Mouse (Mus musculus): ENCODE measurements around the gene Gm7358.
"Not testable (repeated sequence)": the region's sequence is repeated elsewhere in the genome, so short reads cannot be mapped to it uniquely, and the experiment has no call there.

The Gm7358 gene

DNA sequence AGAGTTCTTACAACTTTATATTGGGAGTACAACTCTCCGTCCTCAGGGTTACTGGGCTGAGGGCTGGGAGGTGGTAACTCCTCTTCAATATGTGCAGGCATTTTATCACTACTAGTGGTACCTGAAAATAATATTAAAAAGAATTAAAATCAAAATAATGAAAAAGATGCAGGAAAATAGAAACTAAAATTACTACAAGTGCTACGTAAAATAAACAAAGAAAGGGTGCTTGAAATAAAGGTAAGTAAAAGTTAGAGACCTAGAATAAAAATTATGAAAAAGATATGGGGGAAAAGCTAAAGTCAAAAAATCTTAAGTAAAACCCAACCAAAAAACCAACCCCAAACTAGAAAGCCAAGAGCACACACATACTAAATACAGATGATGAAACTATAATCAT, at the start of gene Gm7358:
Gene Gm7358, minus strand, starts transcription at position 101 of the 400 bp plus-strand sequence.
- not testable (repeated sequence) for DNase-seq (ENCODE audit: low spot score)

DNA sequence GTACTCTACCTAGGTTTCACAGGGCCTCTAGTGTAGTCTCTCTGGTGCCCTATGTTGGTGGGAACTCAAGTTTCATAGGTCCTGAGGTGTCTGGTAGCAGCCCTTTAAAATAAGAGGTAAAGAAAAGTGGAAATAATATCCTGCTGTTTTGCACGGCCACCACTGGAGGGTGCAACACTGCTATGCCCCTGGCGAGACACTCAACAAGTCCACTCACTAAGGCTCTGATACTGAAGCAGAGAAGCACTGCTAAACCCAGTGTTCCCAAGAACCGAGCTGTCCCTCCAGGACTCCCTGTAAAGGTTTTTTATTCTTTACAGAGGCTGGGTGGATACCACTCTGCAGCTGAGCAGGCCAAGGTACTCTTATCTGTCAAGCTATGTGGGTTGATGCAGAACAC, 43.7 kb upstream of the Gm7358 start:
- DNase-seq (ENCODE audit: low spot score) = not testable (repeated sequence)

DNA sequence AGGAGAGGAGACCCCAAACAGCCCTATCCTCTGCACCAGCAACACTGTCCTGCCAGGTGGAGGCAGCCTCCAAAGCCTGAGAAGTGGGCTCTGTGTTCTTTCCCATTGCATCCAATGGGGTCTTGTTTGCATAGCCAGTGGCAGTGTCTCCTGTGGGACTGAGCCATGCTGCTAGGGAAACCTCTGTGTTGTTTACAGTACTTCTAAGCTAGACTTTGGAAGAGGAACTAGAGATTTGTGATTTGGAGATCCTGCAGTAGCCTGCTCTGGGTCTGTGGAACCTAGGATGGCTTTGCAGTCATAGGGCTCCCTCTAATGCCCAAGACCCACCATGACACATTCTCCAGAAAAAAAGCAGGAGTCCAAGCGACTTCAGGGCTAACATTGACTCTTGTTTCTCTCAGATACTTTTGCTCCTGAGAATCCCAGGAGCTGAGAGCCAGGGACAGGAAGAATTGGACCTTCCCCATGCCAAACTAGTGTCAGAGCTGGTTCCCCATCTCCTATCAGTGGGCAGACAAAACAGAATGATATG, 42.2 kb upstream of the Gm7358 start:
- not testable (repeated sequence) for DNase-seq (ENCODE audit: low spot score)

DNA sequence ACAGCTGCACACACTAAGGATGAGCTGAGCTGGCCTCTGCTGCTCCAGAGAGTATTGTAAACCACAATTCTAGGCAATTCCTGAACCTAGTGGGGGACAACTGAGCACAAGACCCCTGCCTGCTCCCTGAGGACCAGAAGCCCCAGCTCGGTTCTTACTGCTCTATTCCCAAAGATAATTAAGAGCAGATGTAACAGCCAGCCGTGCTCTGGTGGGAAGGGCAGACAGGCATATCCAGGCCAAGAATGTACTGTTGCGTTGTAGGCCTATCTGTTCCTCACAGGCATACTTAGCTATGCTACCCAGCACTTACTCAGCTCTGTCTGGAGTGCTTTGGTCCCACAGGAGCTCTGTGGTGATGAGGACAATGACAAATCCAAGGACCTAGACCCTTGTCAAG, 40.6 kb upstream of the Gm7358 start:
- DNase-seq (ENCODE audit: low spot score) = not testable (repeated sequence)

DNA sequence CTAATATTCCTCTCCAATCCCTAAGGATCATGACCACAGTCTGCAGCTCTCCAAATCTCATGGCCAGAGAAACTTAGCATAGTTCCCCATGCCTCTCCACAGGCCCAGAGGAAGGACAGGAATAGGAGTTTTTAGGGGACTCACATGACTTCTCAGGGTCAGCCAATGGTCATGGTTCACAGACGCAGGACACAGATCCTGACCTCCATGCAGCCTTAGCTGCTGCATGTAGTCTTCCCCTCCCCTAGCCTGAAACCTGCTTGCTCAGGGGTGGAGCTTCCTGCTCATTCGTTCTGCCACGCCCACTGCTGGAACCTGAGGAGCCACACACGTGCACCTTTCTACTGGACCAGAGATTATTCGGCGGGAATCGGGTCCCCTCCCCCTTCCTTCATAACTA, 34.8 kb upstream of the Gm7358 start:
- not testable (repeated sequence) for DNase-seq (ENCODE audit: low spot score)

DNA sequence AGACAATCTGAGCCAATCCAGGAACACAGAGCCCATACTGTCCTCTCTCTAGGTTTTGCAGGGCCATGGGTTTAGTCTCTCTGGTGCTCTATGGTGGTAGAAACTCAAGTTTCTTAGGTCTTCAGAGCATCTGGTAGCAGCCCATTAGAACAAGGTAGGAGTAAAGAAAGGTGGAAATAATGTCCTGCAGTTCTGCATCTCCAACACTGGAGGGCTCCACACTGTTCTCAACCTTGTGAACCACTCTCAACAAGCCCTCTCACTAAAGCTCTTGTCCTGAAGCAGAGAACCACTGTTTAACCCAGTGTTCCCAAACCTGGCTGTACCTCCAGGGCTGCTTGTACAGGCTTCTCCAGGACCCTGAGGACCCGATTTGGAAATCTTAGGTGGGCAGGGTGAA, 27.3 kb upstream of the Gm7358 start:
- not testable (repeated sequence) for DNase-seq (ENCODE audit: low spot score)

DNA sequence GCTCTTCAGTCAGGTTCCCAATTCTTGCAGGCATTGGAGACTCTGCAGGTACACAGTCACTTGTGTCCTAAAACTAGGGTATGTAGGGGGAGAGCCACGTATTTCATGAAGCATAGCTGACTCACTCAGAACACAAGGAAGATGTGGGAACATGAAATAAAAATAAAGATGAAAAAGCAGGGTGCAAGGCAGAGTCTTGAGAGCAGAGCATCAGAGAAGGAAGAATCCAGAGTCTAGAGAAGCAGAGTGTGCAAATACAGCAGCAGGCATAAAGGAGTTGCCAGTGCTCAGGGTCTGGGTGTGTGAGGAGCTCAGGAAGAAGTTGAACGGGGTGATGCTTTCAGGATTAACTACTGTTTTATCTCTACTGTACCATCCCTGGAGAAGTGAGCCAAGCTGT, 17.5 kb downstream of the Gm7358 start:
- not testable (repeated sequence) for DNase-seq (ENCODE audit: low spot score)

DNA sequence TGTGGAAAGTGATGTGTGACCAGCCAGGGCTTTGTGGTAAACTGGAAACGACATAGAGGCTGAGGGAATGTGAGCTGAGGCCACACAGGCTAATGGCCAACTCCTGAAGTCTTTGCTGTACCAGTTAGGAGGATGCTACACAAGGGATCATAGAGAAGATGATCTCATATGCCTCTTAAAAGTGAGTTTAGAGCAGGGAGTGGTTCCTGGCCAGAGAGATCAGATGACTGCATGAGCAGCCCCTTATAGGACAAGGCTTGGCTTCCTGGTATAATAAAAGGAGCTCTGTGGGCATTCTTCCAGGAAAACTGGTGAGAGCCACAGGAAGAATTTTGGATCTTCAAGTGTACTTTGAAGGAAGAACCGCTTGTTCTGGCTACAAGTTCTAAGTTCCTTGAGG, 22.3 kb downstream of the Gm7358 start:
- not testable (repeated sequence) for DNase-seq (ENCODE audit: low spot score)

DNA sequence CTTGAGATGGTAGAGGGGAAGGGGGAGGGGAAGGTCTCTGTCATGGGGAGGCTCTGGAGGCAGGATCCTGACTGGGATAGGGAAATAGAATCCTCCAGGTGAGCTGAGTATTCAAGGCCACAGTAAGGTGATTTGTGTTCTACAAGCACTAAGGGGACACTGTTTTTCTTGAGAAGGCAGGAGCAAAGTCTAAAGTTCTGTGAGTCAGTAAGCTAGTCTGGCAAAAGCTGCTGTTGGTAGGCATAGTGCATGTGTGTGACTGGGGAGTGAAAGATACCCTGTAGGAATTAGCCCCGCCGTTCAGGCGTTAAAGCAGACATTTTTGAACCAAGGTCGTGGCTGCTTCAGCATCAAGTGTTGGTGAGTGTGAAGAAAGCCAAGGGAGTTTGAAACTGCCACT, 23.2 kb downstream of the Gm7358 start:
- not testable (repeated sequence) for DNase-seq (ENCODE audit: low spot score)

Data from urinary bladder, postnatal 10 days (tissue).